ENCODE assay signal across 10 mouse cellular contexts in genomic region chr3:146268024-146268801, GRCm38 (mm10). TPM values are rescaled to one million over a fixed set of nuclear protein-coding genes. Genes with fewer than 3 reads are reported as not detected.
A peak's percentile ranks its signal among the peaks of the same experiment; 100 is the strongest.
DNase-seq lines count a peak whose midpoint lies in the region; ATAC-seq and TF ChIP-seq lines count a peak whose summit lies in the region.
"Had no signal": no experiment of that assay in that cellular context is flagged by ENCODE, and none has a peak within 500 bp of the region (broad histone marks: within the 10 kb centered on the region; RNA-seq: fewer than 3 reads in every experiment).

No protein-coding gene starts in this region.

- no peak overlapping the region for H3K9ac ChIP-seq in liver, adult 2 months (ENCODE audit: low read depth, low read length)
- no peak overlapping the region for H3K9ac ChIP-seq in liver, postnatal 0 days (replicated peaks)

- 69% methylated on average over 14 of the region's 14 CpGs for WGBS in liver, adult 2 months
- 75% methylated on average over 14 of the region's 14 CpGs for WGBS in liver, postnatal 0 days (ENCODE audit: insufficient replicate concordance)

- H3K4me1 ChIP-seq in liver, adult 2 months (ENCODE audit: control insufficient read depth, insufficient read depth, low read length) = peaks cover 7% of the 10 kb centered on the region
- H3K4me1 ChIP-seq in liver, postnatal 0 days (ENCODE audit: insufficient read depth) = no peaks in the 10 kb centered on the region

- no peaks in the 10 kb centered on the region for H3K27me3 ChIP-seq in liver, adult 2 months (ENCODE audit: control insufficient read depth, insufficient read depth, low read length)
- no peaks in the 10 kb centered on the region for H3K27me3 ChIP-seq in liver, postnatal 0 days (ENCODE audit: insufficient read depth, low read length)

- intact Hi-C loops in heart, postnatal 25 days (cut with DNase I) = no loop called here

- ATAC-seq in liver, postnatal 0 days = no peak
- ATAC-seq in erythroid progenitor cell, adult 5-6 weeks (replicated peaks; ENCODE audit: low FRiP score, poor library complexity, severe bottlenecking) = no peak

- no peak overlapping the region for H3K4me2 ChIP-seq in liver, postnatal 0 days (ENCODE audit: low read depth, low read length)
- H3K4me2 ChIP-seq: liver, embryonic 11.5 days had no signal

- no peak for TF ChIP-seq POLR2A in liver, adult 2 months (IDR thresholded peaks at IDR 0.05; ENCODE audit: extremely low read depth, insufficient read depth, low read length)

- H3K27ac ChIP-seq in liver, adult 2 months (replicated peaks; ENCODE audit: insufficient read depth, low read depth, low read length) = no peak overlapping the region
- no peak overlapping the region for H3K27ac ChIP-seq in liver, postnatal 0 days (ENCODE audit: low read depth)

- no peak for TF ChIP-seq EP300 in liver, postnatal 0 days (IDR thresholded peaks at IDR 0.05; ENCODE audit: low read depth)

- no peak for TF ChIP-seq CTCF in liver, adult 2 months (IDR thresholded peaks at IDR 0.05; ENCODE audit: low read depth, low read length)
- no peak for TF ChIP-seq CTCF in liver, postnatal 0 days (IDR thresholded peaks at IDR 0.05; ENCODE audit: low read depth)

- no peaks in the 10 kb centered on the region for H3K9me3 ChIP-seq in liver, postnatal 0 days (ENCODE audit: low read length)

- peak; percentile 66 for DNase-seq in liver, adult 2 months (ENCODE audit: extremely low read depth, low read depth, low spot score)
- no peak for DNase-seq in liver, postnatal 0 days
- peak; percentile 32 to 38 for DNase-seq in frontal cortex, postnatal 10 days (ENCODE audit: low spot score in 2 of 2)
- DNase-seq in layer of hippocampus, postnatal 36 days = peak; percentile 39 to 42
- peak; percentile 18 for DNase-seq in right cerebral cortex, postnatal 14 days
- no peak for DNase-seq in testis, postnatal 10 days (ENCODE audit: low spot score)
- no peak for DNase-seq in heart, postnatal 25 days (ENCODE audit: low spot score)
- DNase-seq: heart, postnatal 4 days had no signal

- H3K36me3 ChIP-seq in liver, adult 2 months (ENCODE audit: control insufficient read depth, insufficient read depth, low read length) = no peaks in the 10 kb centered on the region
- H3K36me3 ChIP-seq in liver, postnatal 0 days (replicated peaks; ENCODE audit: insufficient read depth, low read length) = no peaks in the 10 kb centered on the region

- H3K79me2 ChIP-seq in liver, adult 2 months (ENCODE audit: control insufficient read depth, insufficient read depth, low read length) = no peaks in the 10 kb centered on the region

- H3K4me3 ChIP-seq in liver, adult 2 months (ENCODE audit: insufficient read depth, low read depth, low read length) = no peak overlapping the region
- H3K4me3 ChIP-seq in liver, postnatal 0 days (ENCODE audit: low read depth, low read length) = no peak overlapping the region

RNA-seq across cellular contexts. Expression of gene Lpar3, which starts 47.5 kb away (rescaled TPM):
- total RNA-seq in liver, adult 2 months (2014; rRNA removed) = 0.09 TPM in 1 of 2 replicates, not detected in the other
- 0.05 TPM in 1 of 2 replicates, not detected in the other for polyA plus RNA-seq in liver, adult 2 months (2012; rRNA removed)
- not detected in 2 replicates for polyA plus RNA-seq in liver, postnatal 0 days (2015; fragmentation: Nextera tagmentation; extraction: Ambion mirVana)
- total RNA-seq in layer of hippocampus, postnatal 36 days (2021) = under 1 TPM; 0.46 to 0.57 TPM
- total RNA-seq in erythroid progenitor cell, adult 5-6 weeks (2015; ENCODE audit: low replicate concordance) = not detected in 2 replicates
- not detected in 2 replicates for total RNA-seq in erythroid progenitor cell, adult 5-6 weeks (2017; ENCODE audit: low replicate concordance)
- under 1 TPM; 0.36 to 0.65 TPM for total RNA-seq in heart, postnatal 25 days (2021)

Comparison
In these comparisons a context has a peak if more than half of its experiments do, and no peak if none do; other contexts are left out.
1. DNase-seq: peak in liver, adult 2 months (single experiment), frontal cortex, postnatal 10 days (2 of 2), layer of hippocampus, postnatal 36 days (2 of 2) and right cerebral cortex, postnatal 14 days (single experiment); none in liver, postnatal 0 days (single experiment), testis, postnatal 10 days (single experiment) and heart, postnatal 25 days (single experiment).